Mouse (Mus musculus) ovary, postnatal 36 days (tissue): ENCODE results near the gene Cenpo.
A peak's percentile ranks its signal among the peaks of the same experiment; 100 is the strongest.
"Not testable (repeated sequence)": the region's sequence is repeated elsewhere in the genome, so short reads cannot be mapped to it uniquely, and the experiment has no call there.

Experiments used
- DNase-seq: peaks from one replicate; pipeline ENCODE4 v3.0.0; 2022; ENCODE audit warnings: low spot score, mixed read lengths

Cenpo gene

GRCm38 (mm10) chr12:4233572-4234508, at the start of gene Cenpo, which contains the start of gene Ptrhd1:
Cenpo (minus strand) TSS chr12:4234294.
Ptrhd1 (plus strand) TSS chr12:4234027.
- DNase-seq = peak; percentile 95

DNA sequence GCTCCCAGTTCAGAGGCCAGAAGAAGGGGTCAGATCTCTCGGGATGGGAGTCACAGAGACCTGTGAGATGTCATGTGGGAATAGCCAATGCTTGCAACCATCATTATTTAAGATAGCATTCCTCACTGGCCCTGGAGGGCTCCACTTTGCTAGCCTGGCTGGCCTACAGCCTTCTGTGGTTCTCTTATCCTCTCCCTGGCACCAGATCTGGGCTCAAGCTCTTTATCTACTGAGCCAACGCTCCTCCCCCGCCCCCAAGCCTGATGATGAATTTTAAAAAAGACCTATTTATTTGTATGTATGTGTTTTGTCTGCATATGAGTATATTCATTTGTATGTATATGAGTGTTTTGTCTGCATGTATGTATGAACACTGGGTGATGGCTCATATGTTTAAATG, 45.8 kb upstream of the Cenpo start:
- no peak for DNase-seq

DNA sequence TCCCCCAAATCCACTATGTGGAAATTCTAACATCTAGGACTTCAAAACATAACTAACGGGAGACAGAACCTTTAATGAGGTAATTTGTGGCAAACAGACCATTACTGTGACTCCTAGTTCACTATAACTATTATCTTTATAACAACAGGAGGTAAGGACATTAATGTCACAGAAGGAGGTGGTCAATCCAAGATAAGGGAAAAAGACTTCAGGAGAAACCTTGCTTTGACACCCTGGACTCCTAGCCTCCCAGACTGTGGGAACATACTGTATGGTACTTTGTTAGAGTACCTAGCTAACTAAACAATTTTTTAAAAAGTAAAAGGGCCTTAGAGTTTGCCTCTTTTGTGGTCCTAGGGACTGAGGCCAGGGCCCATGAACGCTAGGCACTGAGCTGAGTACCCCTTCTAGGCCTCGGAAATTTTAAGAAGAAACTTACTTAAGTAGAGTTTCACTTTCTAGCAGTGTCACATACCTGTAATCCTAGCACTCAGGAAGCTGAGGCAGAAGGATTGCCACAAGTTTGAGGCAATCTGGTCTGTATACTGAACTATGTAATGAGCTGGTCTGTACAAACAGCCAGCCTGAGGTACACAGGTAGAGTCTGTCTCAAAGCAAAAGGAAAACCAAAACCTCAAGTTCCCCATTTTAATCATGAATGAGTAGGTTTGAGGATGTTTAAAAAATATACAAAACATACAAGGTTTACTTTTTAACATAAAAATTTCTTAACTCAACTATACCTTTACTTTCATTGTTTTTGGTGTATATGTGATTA, 45.1 kb upstream of the Cenpo start:
- DNase-seq = no peak

GRCm38 (mm10) chr12:4271078-4271477, 37.0 kb upstream of the Cenpo start:
- DNase-seq = no peak

- DNase-seq = no peak
Measured at GRCm38 (mm10) chr12:4267765-4268164, 33.7 kb upstream of the Cenpo start.

- DNase-seq = no peak
Measured at GRCm38 (mm10) chr12:4252742-4253655, 18.9 kb upstream of the Cenpo start.

DNA sequence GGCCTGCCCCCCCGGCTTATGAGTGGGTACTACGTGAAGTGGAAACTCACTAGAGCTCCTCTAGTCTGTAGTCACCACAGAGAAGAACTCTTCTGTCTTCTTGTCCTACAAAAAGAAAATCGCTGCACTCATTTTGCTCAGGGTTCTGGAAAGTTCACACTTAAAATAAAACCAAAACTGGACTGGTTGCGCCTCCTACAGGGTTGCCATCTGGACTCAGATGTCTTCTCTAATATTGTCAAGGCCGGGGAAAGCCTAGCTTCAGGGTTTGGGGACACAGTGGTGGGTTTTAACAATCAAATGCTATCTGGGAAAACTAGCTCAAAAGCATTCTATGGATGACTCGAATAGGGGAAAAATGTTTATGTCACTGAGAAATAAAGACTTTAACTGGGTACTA, 15.7 kb upstream of the Cenpo start:
- no peak for DNase-seq

- DNase-seq = no peak
Measured at GRCm38 (mm10) chr12:4245742-4246141, 11.6 kb upstream of the Cenpo start.

- no peak for DNase-seq
Measured at GRCm38 (mm10) chr12:4243805-4244204, 9.7 kb upstream of the Cenpo start.

GRCm38 (mm10) chr12:4240281-4240680, 6.2 kb upstream of the Cenpo start:
- DNase-seq = not testable (repeated sequence)

GRCm38 (mm10) chr12:4237481-4237880, 3.4 kb upstream of the Cenpo start:
- no peak for DNase-seq

- no peak for DNase-seq
Measured at GRCm38 (mm10) chr12:4232777-4233176, 1.3 kb downstream of the Cenpo start.

DNA sequence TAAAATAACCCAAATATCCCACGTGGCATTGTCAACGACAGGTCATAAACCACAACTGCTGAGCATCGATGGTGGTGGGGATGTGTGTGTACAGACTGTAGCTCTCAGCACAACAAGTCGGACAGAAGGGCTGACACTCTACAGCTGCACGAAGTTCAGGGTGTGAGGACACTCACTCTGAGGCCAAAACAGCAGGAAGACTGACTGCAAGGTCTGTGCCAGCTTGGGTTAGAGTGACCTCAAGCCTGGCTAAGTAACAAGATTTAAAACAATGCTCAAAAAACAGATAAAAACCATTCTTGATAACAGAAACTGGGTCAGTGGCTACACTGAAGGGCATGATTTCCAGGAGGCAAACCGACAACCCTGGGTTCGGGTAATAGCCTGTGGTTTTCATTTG, 3.9 kb downstream of the Cenpo start:
- no peak for DNase-seq

DNA sequence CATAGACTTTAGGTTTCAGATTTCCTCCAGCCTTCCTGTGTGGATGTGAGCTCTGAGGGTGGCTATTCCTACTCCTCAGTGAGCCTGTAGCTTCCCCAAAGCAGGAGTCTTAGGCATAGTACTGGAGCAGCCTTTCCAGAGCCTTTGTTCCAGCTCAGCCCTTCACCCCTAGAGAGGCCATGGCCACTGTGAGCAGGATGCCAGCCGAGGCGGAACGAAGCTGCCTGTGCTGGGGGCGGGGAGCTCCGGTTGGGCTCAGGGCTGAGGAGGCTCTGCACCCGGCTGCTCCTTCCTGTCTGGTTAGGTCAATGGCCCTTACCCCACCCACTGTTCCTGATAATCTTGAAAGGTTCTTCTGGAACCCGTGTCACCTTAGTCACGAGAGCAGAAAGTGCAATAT, 21.2 kb downstream of the Cenpo start:
- DNase-seq = peak; percentile 65

- no peak for DNase-seq
Measured at GRCm38 (mm10) chr12:4211174-4211573, 22.9 kb downstream of the Cenpo start.

- no peak for DNase-seq
Measured at GRCm38 (mm10) chr12:4209196-4209595, 24.9 kb downstream of the Cenpo start.

- DNase-seq = peak; percentile 51
Measured at GRCm38 (mm10) chr12:4208405-4209133, 25.5 kb downstream of the Cenpo start.

- DNase-seq = no peak
Measured at GRCm38 (mm10) chr12:4206106-4206505, 28.0 kb downstream of the Cenpo start.

DNA sequence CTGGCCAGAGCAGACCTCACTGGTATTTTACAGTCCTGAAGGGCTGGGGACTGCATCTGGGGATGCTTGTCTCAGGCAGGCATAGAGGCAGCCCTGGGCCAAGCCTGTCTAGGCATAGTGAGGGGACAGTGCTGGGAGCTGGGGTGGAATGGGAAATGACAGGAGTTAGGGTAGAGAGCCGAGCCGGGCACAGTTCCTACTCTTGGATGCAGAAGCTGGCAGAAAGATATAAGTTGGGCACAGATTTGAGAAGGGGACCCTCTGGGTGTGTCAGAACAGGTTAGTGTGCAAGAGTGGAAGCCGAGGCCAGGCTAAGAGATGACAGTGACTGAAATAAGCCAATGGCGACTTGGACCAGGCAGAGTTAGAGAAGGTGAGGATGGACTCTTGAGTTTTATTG, 31.9 kb downstream of the Cenpo start:
- no peak for DNase-seq

- DNase-seq = no peak
Measured at GRCm38 (mm10) chr12:4201454-4202200, 32.5 kb downstream of the Cenpo start.
